Mouse (Mus musculus) embryonic facial prominence, embryonic 14.5 days (tissue): Measurements from ENCODE around the gene Dirc2. TPM values are rescaled to one million over a fixed set of nuclear protein-coding genes. Genes with fewer than 3 reads are reported as not detected.

ENCODE experiments used
- ATAC-seq: fragments of 200-750 bp; cut with Nextera tagmentation; 2 replicates; pipeline ENCODE4 v1.8.0; 2017; ENCODE audit warnings: low read depth, moderate number of reproducible peaks, moderate TSS enrichment
- DNase-seq: peaks from one replicate; pipeline ENCODE4 v3.0.0-alpha.2; 2015; ENCODE audit warnings: low spot score
- H3K27ac ChIP-seq: fragments of 300-500 bp; sonication (generic); replicated peaks from 2 replicates; pipeline ENCODE4 v1.5.1; 2014; ENCODE audit warnings: low read depth, mild to moderate bottlenecking, low read length, moderate library complexity
- H3K27me3 ChIP-seq: fragments of 300-500 bp; sonication (generic); replicated peaks from 2 replicates; pipeline ENCODE4 v1.6.1; 2014; ENCODE audit warnings: low read length; ENCODE audit not compliant: control insufficient read depth, insufficient read depth
- H3K36me3 ChIP-seq: fragments of 300-500 bp; sonication (generic); 2 replicates; pipeline ENCODE4 v1.6.1; 2014; ENCODE audit warnings: low read length, mixed read lengths; ENCODE audit not compliant: control insufficient read depth, insufficient read depth
- H3K4me1 ChIP-seq: fragments of 300-500 bp; sonication (generic); 2 replicates; pipeline ENCODE4 v1.6.1; 2014; ENCODE audit warnings: antibody characterized with exemption, low read length; ENCODE audit not compliant: control insufficient read depth, insufficient read depth
- H3K4me2 ChIP-seq: fragments of 300-500 bp; sonication (generic); 2 replicates; pipeline ENCODE4 v1.6.1; 2014; ENCODE audit warnings: low read depth, mild to moderate bottlenecking, low read length, moderate library complexity, mixed read lengths
- H3K4me3 ChIP-seq: fragments of 300-500 bp; sonication (generic); 2 replicates; pipeline ENCODE4 v1.5.1; 2014; ENCODE audit warnings: low read depth, mild to moderate bottlenecking, low read length
- H3K9ac ChIP-seq: fragments of 300-500 bp; sonication (generic); 2 replicates; pipeline ENCODE4 v1.6.1; 2014; ENCODE audit warnings: low read depth, mild to moderate bottlenecking, low read length, moderate library complexity, mixed read lengths
- H3K9me3 ChIP-seq: fragments of 300-500 bp; sonication (generic); 2 replicates; pipeline ENCODE4 v1.6.1; 2016; ENCODE audit warnings: low read length; ENCODE audit not compliant: control insufficient read depth
- WGBS: fragments of 180-500 bp; shearing (Covaris S2); extraction: QIAGEN DNeasy Blood & Tissue Kit; methylation state at CpG from one replicate; pipeline ENCODE4 v1.1.7; 2014; 5-methylcytosine and 5-hydroxymethylcytosine counted together
- polyA plus RNA-seq: library from polyadenylated mRNA; unstranded; fragments of >200 nt; fragmentation: Nextera tagmentation; extraction: Ambion mirVana; gene quantifications from 2 replicates; pipeline ENCODE4 v1.2.1, GENCODE M21; 2014

Dirc2 gene
- polyA plus RNA-seq, 1 experiment from 2014 or later: 21.9 TPM

- WGBS: 70% methylated on average over 12 of the region's 12 CpGs
- Histone ChIP-seq H3K4me2 (no peak overlapping the region), H3K27me3 (no peaks in the 10 kb centered on the region), H3K9ac (no peak overlapping the region), H3K9me3 (no peaks in the 10 kb centered on the region), H3K4me3 (no peak overlapping the region), H3K4me1 (no peaks in the 10 kb centered on the region), H3K36me3 (no peaks in the 10 kb centered on the region), H3K27ac (no peak overlapping the region)
- ATAC-seq: no peak
- DNase-seq: no peak
These were observed 28.8 kb downstream of the Dirc2 start for GRCm38 (mm10) chr16:35740357-35740756.

- WGBS: 53% methylated on average over 1 of the region's 1 CpGs
These were observed 29.6 kb downstream of the Dirc2 start for GRCm38 (mm10) chr16:35739548-35739947.

GRCm38 (mm10) chr16:35738096-35738767 is 30.9 kb downstream of the Dirc2 start:
- WGBS: 63% methylated on average over 7 of the region's 7 CpGs
- Histone ChIP-seq H3K4me2 (no peak overlapping the region), H3K9me3 (no peaks in the 10 kb centered on the region), H3K36me3 (no peaks in the 10 kb centered on the region), H3K27ac (no peak overlapping the region), H3K4me3 (no peak overlapping the region), H3K9ac (no peak overlapping the region), H3K27me3 (no peaks in the 10 kb centered on the region), H3K4me1 (no peaks in the 10 kb centered on the region)
- DNase-seq (no peak), ATAC-seq (peak; percentile 58; the same call in 1 of the 2 replicates)

More at GRCm38 (mm10) chr16:35739548-35739947, 29.6 kb downstream of the Dirc2 start:
- Histone ChIP-seq H3K36me3 (no peaks in the 10 kb centered on the region), H3K27ac (no peak overlapping the region), H3K4me3 (no peak overlapping the region), H3K27me3 (no peaks in the 10 kb centered on the region), H3K4me2 (no peak overlapping the region), H3K9me3 (no peaks in the 10 kb centered on the region), H3K9ac (no peak overlapping the region), H3K4me1 (no peaks in the 10 kb centered on the region)
- ATAC-seq: no peak
- no peak for DNase-seq

GRCm38 (mm10) chr16:35734038-35734437 is 35.1 kb downstream of the Dirc2 start:
- Histone ChIP-seq H3K4me2 (no peak overlapping the region), H3K9ac (no peak overlapping the region), H3K27me3 (no peaks in the 10 kb centered on the region), H3K4me3 (no peak overlapping the region), H3K4me1 (no peaks in the 10 kb centered on the region), H3K36me3 (peaks cover 17% of the 10 kb centered on the region; the same call in 1 of the 2 replicates), H3K27ac (no peak overlapping the region), H3K9me3 (no peaks in the 10 kb centered on the region)
- no peak for ATAC-seq
- 17% methylated on average over 6 of the region's 6 CpGs for WGBS
- peak; percentile 52 for DNase-seq

GRCm38 (mm10) chr16:35732096-35732495 is 37.1 kb downstream of the Dirc2 start:
- Histone ChIP-seq H3K4me2 (no peak overlapping the region), H3K9ac (no peak overlapping the region), H3K27ac (no peak overlapping the region), H3K9me3 (no peaks in the 10 kb centered on the region), H3K4me1 (no peaks in the 10 kb centered on the region), H3K36me3 (peaks cover 26% of the 10 kb centered on the region; the same call in 1 of the 2 replicates), H3K4me3 (no peak overlapping the region), H3K27me3 (no peaks in the 10 kb centered on the region)
- no peak for ATAC-seq
- 95% methylated on average over 7 of the region's 7 CpGs for WGBS
- no peak for DNase-seq

- Histone ChIP-seq H3K27me3 (no peaks in the 10 kb centered on the region), H3K4me3 (no peak overlapping the region), H3K9ac (no peak overlapping the region), H3K4me2 (no peak overlapping the region), H3K27ac (no peak overlapping the region), H3K4me1 (no peaks in the 10 kb centered on the region), H3K9me3 (no peaks in the 10 kb centered on the region), H3K36me3 (peaks cover 29% of the 10 kb centered on the region; the same call in 1 of the 2 replicates)
- peak; percentile 33 for DNase-seq
- no peak for ATAC-seq
- 56% methylated on average over 8 of the region's 8 CpGs for WGBS
These were observed 39.9 kb downstream of the Dirc2 start for GRCm38 (mm10) chr16:35729151-35729738.

DNA sequence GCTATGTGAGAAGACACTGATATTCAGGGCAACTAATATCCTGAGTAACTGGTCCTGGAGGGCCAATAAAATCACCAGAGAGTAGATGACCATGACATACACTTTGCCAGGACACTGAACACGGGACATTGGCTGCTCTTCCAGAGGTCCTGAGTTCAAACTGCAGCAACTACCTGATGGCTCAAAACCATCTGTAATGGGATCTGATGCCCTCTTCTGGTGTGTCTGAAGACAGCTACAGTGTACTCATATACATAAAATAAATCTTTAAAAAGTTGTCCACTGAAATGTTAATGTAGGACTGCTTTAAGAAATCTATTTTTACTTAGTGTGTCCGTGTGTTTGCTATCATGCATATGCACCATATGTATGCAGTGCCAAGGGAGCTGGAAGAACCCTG is 42.6 kb downstream of the Dirc2 start:
- Histone ChIP-seq H3K27ac (no peak overlapping the region), H3K4me2 (no peak overlapping the region), H3K4me1 (no peaks in the 10 kb centered on the region), H3K9ac (no peak overlapping the region), H3K36me3 (0 out of 2 replicates have a peak, but pooled peaks cover 26% of the 10 kb centered on the region), H3K9me3 (no peaks in the 10 kb centered on the region), H3K27me3 (no peaks in the 10 kb centered on the region), H3K4me3 (no peak overlapping the region)
- ATAC-seq (no peak), DNase-seq (no peak)
- 82% methylated on average over 2 of the region's 2 CpGs for WGBS

DNA sequence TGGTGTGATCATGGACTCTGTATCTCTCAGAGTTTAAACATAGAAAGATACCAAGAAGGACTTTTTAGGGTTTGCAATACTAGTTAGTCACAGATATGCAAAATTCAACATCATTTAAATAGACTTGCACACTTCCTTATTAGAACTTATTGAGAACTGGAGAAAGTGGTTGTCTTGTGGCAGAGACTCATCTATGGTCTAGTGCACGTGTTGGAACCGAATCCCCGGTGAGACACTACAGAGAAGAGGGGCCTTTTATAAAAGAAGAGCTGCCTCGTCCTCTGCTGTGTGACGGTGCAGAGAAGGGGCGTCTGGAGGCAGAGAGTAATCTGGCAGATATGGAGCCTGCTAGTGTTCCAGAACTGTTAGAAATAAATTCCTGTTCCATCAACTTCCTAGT is 44.6 kb downstream of the Dirc2 start:
- Histone ChIP-seq H3K27me3 (no peaks in the 10 kb centered on the region), H3K4me2 (no peak overlapping the region), H3K36me3 (0 out of 2 replicates have a peak, but pooled peaks cover 30% of the 10 kb centered on the region), H3K4me1 (no peaks in the 10 kb centered on the region), H3K9ac (no peak overlapping the region), H3K4me3 (no peak overlapping the region), H3K27ac (no peak overlapping the region), H3K9me3 (no peaks in the 10 kb centered on the region)
- ATAC-seq: no peak
- 88% methylated on average over 6 of the region's 6 CpGs for WGBS
- no peak for DNase-seq

- H3K4me3 ChIP-seq: no peak overlapping the region
- no peak overlapping the region for H3K27ac ChIP-seq
- 72% methylated on average over 5 of the region's 5 CpGs for WGBS
- H3K4me1 ChIP-seq: no peaks in the 10 kb centered on the region
- ATAC-seq: no peak
- H3K4me2 ChIP-seq: no peak overlapping the region
- H3K36me3 ChIP-seq: peaks cover 23% of the 10 kb centered on the region
- H3K9ac ChIP-seq: no peak overlapping the region
- no peak for DNase-seq
- H3K27me3 ChIP-seq: no peaks in the 10 kb centered on the region
- no peaks in the 10 kb centered on the region for H3K9me3 ChIP-seq
These were observed 51.4 kb downstream of the Dirc2 start for GRCm38 (mm10) chr16:35717761-35718160.
